Comparison of ENCODE assay signal across 15 mouse cellular contexts in the genomic region with DNA sequence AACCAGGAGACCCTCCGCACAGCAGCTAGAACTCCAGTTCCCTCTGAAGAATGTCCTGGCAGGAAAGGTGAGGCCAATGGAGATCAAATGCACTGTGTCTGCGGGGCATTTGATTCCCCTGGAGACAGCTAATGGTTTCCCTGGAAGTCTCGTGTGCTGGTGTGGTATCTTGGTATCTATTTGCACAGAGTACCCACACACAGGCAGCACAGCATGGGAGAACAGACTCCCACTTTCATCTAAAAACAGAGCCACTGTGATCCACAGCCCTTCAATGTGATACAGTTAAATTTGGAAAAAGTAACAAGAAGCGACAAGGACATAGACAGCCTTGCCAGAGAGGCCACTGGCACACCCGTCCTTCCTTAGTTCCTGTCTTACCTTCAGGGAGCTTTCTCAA. TPM values are rescaled to one million over a fixed set of nuclear protein-coding genes. Genes with fewer than 3 reads are reported as not detected.
DNase-seq lines count a peak whose midpoint lies in the region; ATAC-seq lines count a peak whose summit lies in the region.
"Had no signal": no experiment of that assay in that cellular context is flagged by ENCODE, and none has a peak within 500 bp of the region (broad histone marks: within the 10 kb centered on the region; RNA-seq: fewer than 3 reads in every experiment).

No protein-coding gene starts in this region.

- ATAC-seq in heart, embryonic 15.5 days (replicated peaks; ENCODE audit: insufficient number of reproducible peaks, insufficient read depth, low FRiP score, low read depth): 0 out of 2 replicates have a peak, but pooled peaks have one; percentile 12
- ATAC-seq in limb, embryonic 11.5 days (ENCODE audit: insufficient number of reproducible peaks, low FRiP score, low TSS enrichment, low read depth): no peak
- no peak; the same call in 1 of the 2 replicates for ATAC-seq in hindbrain, embryonic 15.5 days (ENCODE audit: low FRiP score, low read depth)
- 0 out of 2 replicates have a peak, but pooled peaks have one; percentile 9 for ATAC-seq in neural tube, embryonic 14.5 days (ENCODE audit: low read depth)
- ATAC-seq: CD4-positive, CD25-positive, alpha-beta regulatory T cell, adult 4 months; inflammation-experienced regulatory T-cells, adult 6 months had no signal

- H3K9me3 ChIP-seq in heart, embryonic 15.5 days (replicated peaks): no peaks in the 10 kb centered on the region
- H3K9me3 ChIP-seq in limb, embryonic 11.5 days (ENCODE audit: control insufficient read depth, low read length): no peaks in the 10 kb centered on the region
- no peaks in the 10 kb centered on the region for H3K9me3 ChIP-seq in limb, embryonic 10.5 days (replicated peaks)
- H3K9me3 ChIP-seq in hindbrain, embryonic 15.5 days: no peaks in the 10 kb centered on the region
- H3K9me3 ChIP-seq in neural tube, embryonic 14.5 days (ENCODE audit: control insufficient read depth, low read length): no peaks in the 10 kb centered on the region
- H3K9me3 ChIP-seq: forebrain, embryonic 12.5 days; midbrain, embryonic 12.5 days had no signal

- DNase-seq in heart, postnatal 25 days (ENCODE audit: low spot score): no peak
- no peak for DNase-seq in limb, embryonic 11.5 days (ENCODE audit: low spot score)
- no peak for DNase-seq in limb, embryonic 10.5 days (ENCODE audit: low spot score)
- no peak for DNase-seq in yolk sac, embryonic 10.5 days (ENCODE audit: low spot score)
- DNase-seq: lung, postnatal 36 days; retina, postnatal 1 day; thymus, adult 2 months had no signal

- peak overlapping the region; percentile 14; the same call in 1 of the 2 replicates for H3K9ac ChIP-seq in heart, embryonic 15.5 days
- no peak overlapping the region for H3K9ac ChIP-seq in limb, embryonic 11.5 days (ENCODE audit: low read length)
- H3K9ac ChIP-seq in hindbrain, embryonic 15.5 days: no peak overlapping the region
- no peak overlapping the region for H3K9ac ChIP-seq in neural tube, embryonic 14.5 days (replicated peaks; ENCODE audit: low read depth, low read length)
- H3K9ac ChIP-seq: forebrain, embryonic 12.5 days; midbrain, embryonic 12.5 days had no signal

- H3K4me2 ChIP-seq in heart, embryonic 15.5 days: peak overlapping the region; percentile 55
- no peak overlapping the region for H3K4me2 ChIP-seq in limb, embryonic 11.5 days (ENCODE audit: low read depth, severe bottlenecking)
- H3K4me2 ChIP-seq in hindbrain, embryonic 15.5 days: no peak overlapping the region
- peak overlapping the region; percentile 16; the same call in 1 of the 2 replicates for H3K4me2 ChIP-seq in neural tube, embryonic 14.5 days (ENCODE audit: low read depth, low read length)
- H3K4me2 ChIP-seq: forebrain, embryonic 12.5 days; midbrain, embryonic 12.5 days had no signal

- peaks cover 50% of the 10 kb centered on the region for H3K36me3 ChIP-seq in heart, embryonic 15.5 days
- peaks cover 9% of the 10 kb centered on the region for H3K36me3 ChIP-seq in limb, embryonic 11.5 days (ENCODE audit: control insufficient read depth, insufficient read depth, low read length)
- peaks cover 81% of the 10 kb centered on the region for H3K36me3 ChIP-seq in limb, embryonic 10.5 days
- H3K36me3 ChIP-seq in hindbrain, embryonic 15.5 days: peaks cover 37% of the 10 kb centered on the region
- peaks cover 16% of the 10 kb centered on the region for H3K36me3 ChIP-seq in neural tube, embryonic 14.5 days (ENCODE audit: control insufficient read depth, insufficient read depth, low read length)

- intact Hi-C loops in heart, postnatal 25 days (cut with DNase I): no loop called here

- H3K4me1 ChIP-seq in heart, embryonic 15.5 days (replicated peaks): peaks cover 14% of the 10 kb centered on the region
- peaks cover 11% of the 10 kb centered on the region for H3K4me1 ChIP-seq in limb, embryonic 11.5 days (ENCODE audit: control insufficient read depth, insufficient read depth, low read length)
- peaks cover 17% of the 10 kb centered on the region for H3K4me1 ChIP-seq in limb, embryonic 10.5 days
- no peaks in the 10 kb centered on the region; the same call in 1 of the 2 replicates for H3K4me1 ChIP-seq in hindbrain, embryonic 15.5 days (replicated peaks)
- H3K4me1 ChIP-seq in neural tube, embryonic 14.5 days (ENCODE audit: control insufficient read depth, insufficient read depth, low read length): peaks cover 9% of the 10 kb centered on the region; the same call in 1 of the 2 replicates
- H3K4me1 ChIP-seq: forebrain, embryonic 12.5 days; midbrain, embryonic 12.5 days had no signal

- H3K27me3 ChIP-seq in heart, embryonic 15.5 days: no peaks in the 10 kb centered on the region
- H3K27me3 ChIP-seq in limb, embryonic 11.5 days (ENCODE audit: control insufficient read depth, insufficient read depth, low read length): no peaks in the 10 kb centered on the region
- no peaks in the 10 kb centered on the region for H3K27me3 ChIP-seq in limb, embryonic 10.5 days (ENCODE audit: low read depth, poor library complexity, severe bottlenecking)
- no peaks in the 10 kb centered on the region for H3K27me3 ChIP-seq in hindbrain, embryonic 15.5 days
- H3K27me3 ChIP-seq in neural tube, embryonic 14.5 days (ENCODE audit: control insufficient read depth, insufficient read depth, low read length): no peaks in the 10 kb centered on the region
- H3K27me3 ChIP-seq: forebrain, embryonic 12.5 days; midbrain, embryonic 12.5 days had no signal

- 67% methylated on average over 5 of the region's 5 CpGs for WGBS in heart, embryonic 15.5 days
- WGBS in limb, embryonic 11.5 days: 76% methylated on average over 5 of the region's 5 CpGs
- WGBS in limb, embryonic 10.5 days: 81% methylated on average over 5 of the region's 5 CpGs
- 68% methylated on average over 5 of the region's 5 CpGs for WGBS in hindbrain, embryonic 15.5 days
- 73% methylated on average over 5 of the region's 5 CpGs for WGBS in neural tube, embryonic 14.5 days

- H3K4me3 ChIP-seq in heart, embryonic 15.5 days: peak overlapping the region; percentile 7; the same call in 1 of the 2 replicates
- no peak overlapping the region for H3K4me3 ChIP-seq in limb, embryonic 11.5 days (ENCODE audit: low read depth, low read length)
- H3K4me3 ChIP-seq in limb, embryonic 10.5 days: no peak overlapping the region
- no peak overlapping the region for H3K4me3 ChIP-seq in hindbrain, embryonic 15.5 days
- H3K4me3 ChIP-seq in neural tube, embryonic 14.5 days (ENCODE audit: low read depth, low read length): no peak overlapping the region
- H3K4me3 ChIP-seq: forebrain, embryonic 12.5 days; midbrain, embryonic 12.5 days had no signal

- peak overlapping the region; percentile 84 for H3K27ac ChIP-seq in heart, embryonic 15.5 days
- H3K27ac ChIP-seq in limb, embryonic 11.5 days (replicated peaks; ENCODE audit: low read depth, low read length): 0 out of 2 replicates have a peak overlapping the region, but pooled peaks have one; percentile 14
- no peak overlapping the region for H3K27ac ChIP-seq in limb, embryonic 10.5 days
- H3K27ac ChIP-seq in hindbrain, embryonic 15.5 days (replicated peaks): peak overlapping the region; percentile 25
- peak overlapping the region; percentile 75 for H3K27ac ChIP-seq in neural tube, embryonic 14.5 days (ENCODE audit: low read depth, low read length)
- H3K27ac ChIP-seq: forebrain, embryonic 12.5 days; midbrain, embryonic 12.5 days had no signal

RNA-seq across cellular contexts. Expression of a gene that starts 39.3 kb away (rescaled TPM):
- 22.0 and 25.0 TPM in 2 replicates for polyA plus RNA-seq in heart, embryonic 15.5 days (2015; fragmentation: Nextera tagmentation; extraction: Ambion mirVana)
- 10 to 100 TPM; 19.1 to 20.2 TPM for total RNA-seq in heart, postnatal 25 days (2021)
- 39.8 and 44.2 TPM in 2 replicates for polyA plus RNA-seq in limb, embryonic 11.5 days (2014; fragmentation: Nextera tagmentation; extraction: Ambion mirVana)
- polyA plus RNA-seq in limb, embryonic 10.5 days (2016; fragmentation: Nextera tagmentation; extraction: Ambion mirVana): 38.7 and 40.5 TPM in 2 replicates
- polyA plus RNA-seq in hindbrain, embryonic 15.5 days (2015; fragmentation: Nextera tagmentation; extraction: Ambion mirVana): 22.4 and 22.6 TPM in 2 replicates
- polyA plus RNA-seq in neural tube, embryonic 14.5 days (2014; fragmentation: Nextera tagmentation; extraction: Ambion mirVana): 26.5 and 29.7 TPM in 2 replicates

RNA-seq across cellular contexts. Expression of a gene that starts 39.4 kb away (rescaled TPM):
- polyA plus RNA-seq in heart, embryonic 15.5 days (2015; fragmentation: Nextera tagmentation; extraction: Ambion mirVana): 9.6 and 10.5 TPM in 2 replicates
- total RNA-seq in heart, postnatal 25 days (2021): under 1 TPM; 0.70 to 0.78 TPM
- 36.8 and 38.4 TPM in 2 replicates for polyA plus RNA-seq in limb, embryonic 11.5 days (2014; fragmentation: Nextera tagmentation; extraction: Ambion mirVana)
- 43.4 and 48.6 TPM in 2 replicates for polyA plus RNA-seq in limb, embryonic 10.5 days (2016; fragmentation: Nextera tagmentation; extraction: Ambion mirVana)
- polyA plus RNA-seq in hindbrain, embryonic 15.5 days (2015; fragmentation: Nextera tagmentation; extraction: Ambion mirVana): 101 and 122 TPM in 2 replicates
- 112 and 122 TPM in 2 replicates for polyA plus RNA-seq in neural tube, embryonic 14.5 days (2014; fragmentation: Nextera tagmentation; extraction: Ambion mirVana)
- total RNA-seq: common myeloid progenitor, adult 5-6 weeks had no signal

Comparison
In these comparisons a context has a peak if more than half of its experiments do, and no peak if none do; other contexts are left out.
1. ATAC-seq: peak in heart, embryonic 15.5 days (single experiment) and neural tube, embryonic 14.5 days (single experiment); none in limb, embryonic 11.5 days (single experiment) and hindbrain, embryonic 15.5 days (single experiment).
2. H3K4me2 ChIP-seq: peak in heart, embryonic 15.5 days (single experiment) and neural tube, embryonic 14.5 days (single experiment); none in limb, embryonic 11.5 days (single experiment) and hindbrain, embryonic 15.5 days (single experiment).